Mouse (Mus musculus): Measurements from ENCODE around the gene Gfy.
"Not testable (repeated sequence)": the region's sequence is repeated elsewhere in the genome, so short reads cannot be mapped to it uniquely, and the experiment has no call there.

The Gfy gene

GRCm38 (mm10) chr7:45165701-45166100 lies 13.7 kb downstream of the Gfy start:
- no peak for DNase-seq

DNA sequence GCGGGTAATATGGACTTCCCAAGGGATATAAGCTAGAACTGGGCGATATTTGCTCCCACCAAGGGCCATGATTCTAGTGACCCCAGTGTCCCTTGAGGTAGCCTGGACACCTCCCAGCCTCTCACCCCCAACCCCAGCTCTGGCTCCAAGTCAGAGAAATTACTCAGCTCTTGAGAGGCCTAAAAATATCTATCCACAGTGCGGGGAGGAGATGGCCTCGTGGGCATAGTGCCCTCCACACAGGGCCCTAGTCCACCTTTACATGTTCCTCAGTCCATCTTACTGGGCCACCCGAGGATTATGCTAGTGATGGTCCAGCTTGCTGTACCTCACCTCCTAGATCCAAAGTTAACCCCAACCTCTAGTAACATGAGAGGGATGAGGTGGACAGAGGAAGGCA lies 14.5 kb downstream of the Gfy start:
- no peak for DNase-seq

GRCm38 (mm10) chr7:45163735-45164490 lies 15.5 kb downstream of the Gfy start, which contains the start of gene Slc17a7:
Gene Slc17a7 (plus strand): TSS chr7:45163949.
- peak; percentile 62 for DNase-seq

DNA sequence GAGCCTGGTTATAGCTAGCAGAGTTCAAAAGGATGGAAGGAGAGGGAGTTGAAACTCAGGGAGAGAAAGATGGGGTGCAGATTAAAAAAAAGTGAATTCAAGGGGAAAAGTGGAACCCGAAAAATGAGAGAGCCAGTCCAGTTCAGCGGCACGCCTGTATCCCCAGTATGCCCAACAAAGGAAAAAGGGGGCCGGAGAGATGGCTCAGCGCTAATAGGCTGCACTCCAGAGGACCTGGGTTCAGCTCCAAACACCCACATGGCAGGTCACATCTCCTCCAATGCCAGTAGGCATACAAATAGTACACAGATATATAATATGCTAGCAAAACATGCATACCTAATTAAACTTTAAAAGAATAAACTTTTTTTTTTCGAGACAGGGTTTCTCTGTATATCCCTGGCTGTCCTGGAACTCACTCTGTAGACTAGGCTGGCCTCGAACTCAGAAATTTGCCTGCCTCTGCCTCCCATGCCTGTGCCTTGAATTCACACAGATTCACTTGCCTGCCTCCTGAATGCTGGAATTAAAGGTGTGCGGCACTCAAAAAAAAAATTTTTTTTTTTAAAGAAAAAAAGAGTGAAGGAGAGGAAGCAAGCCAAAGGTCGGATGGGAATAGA lies 16.3 kb downstream of the Gfy start:
- no peak for DNase-seq

DNA sequence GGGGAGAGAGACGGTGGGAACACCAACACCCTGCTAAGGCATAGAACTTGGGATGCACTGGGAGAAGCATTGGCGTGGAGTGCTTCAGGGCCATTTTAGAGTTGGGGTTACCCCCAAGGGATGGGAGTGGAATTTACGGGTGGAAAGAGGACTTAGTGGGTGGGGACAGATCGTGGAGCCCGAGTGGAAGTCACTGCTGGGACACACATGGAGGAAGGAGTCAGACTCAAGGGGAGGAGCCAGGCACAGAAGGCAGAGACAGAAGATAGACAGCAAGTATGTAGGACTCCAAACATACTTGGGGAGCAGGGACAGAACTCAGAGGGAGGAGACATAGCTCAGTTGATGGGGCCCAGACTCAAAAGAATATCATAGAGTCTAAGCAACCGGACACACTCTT lies 16.8 kb downstream of the Gfy start:
- DNase-seq = no peak

DNA sequence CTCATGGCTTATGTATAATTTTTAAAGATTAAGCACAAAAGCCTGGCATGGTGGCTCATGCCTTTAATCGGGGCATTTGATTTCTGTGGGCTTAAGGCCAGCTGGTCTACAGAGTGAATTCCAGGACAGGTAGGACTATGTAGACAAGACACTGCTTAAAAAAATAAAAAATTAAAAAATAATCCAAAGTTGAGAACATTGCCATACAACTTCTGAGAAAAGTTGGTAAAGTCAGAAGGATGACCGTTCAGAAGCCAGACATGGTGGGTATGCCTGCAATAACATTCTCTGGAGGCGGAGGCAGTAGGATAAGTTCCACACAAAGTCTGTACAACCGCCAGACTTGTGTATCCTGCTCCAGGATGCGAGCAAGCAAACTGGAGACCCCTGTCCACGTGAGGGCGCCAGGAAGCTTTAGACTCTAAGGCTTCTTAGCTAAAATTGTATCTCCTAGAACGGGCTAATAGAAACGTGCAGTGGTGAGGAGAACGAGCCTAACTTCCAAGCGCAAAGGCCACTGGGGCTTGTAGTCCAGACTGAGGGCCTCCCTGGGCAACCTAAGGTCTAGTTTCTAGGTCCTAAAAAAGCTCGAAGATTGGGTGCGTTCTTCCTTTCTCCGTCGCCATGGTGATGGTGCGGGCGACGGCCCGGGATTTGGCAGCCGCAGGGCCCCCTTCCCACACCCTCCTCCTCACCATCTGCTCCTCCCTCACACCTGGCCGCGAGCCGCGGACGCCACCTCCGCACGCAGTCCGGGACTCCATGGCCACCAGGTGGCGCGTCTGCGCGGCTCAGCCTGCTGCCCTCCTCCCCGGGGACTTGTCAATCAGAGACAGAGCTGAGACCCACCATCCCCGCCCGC lies 17.5 kb downstream of the Gfy start:
- DNase-seq = peak; percentile 84

GRCm38 (mm10) chr7:45160866-45161265 lies 18.5 kb downstream of the Gfy start:
- no peak for DNase-seq

- no peak for DNase-seq
Observed at GRCm38 (mm10) chr7:45160316-45160800, 19.0 kb downstream of the Gfy start.

DNA sequence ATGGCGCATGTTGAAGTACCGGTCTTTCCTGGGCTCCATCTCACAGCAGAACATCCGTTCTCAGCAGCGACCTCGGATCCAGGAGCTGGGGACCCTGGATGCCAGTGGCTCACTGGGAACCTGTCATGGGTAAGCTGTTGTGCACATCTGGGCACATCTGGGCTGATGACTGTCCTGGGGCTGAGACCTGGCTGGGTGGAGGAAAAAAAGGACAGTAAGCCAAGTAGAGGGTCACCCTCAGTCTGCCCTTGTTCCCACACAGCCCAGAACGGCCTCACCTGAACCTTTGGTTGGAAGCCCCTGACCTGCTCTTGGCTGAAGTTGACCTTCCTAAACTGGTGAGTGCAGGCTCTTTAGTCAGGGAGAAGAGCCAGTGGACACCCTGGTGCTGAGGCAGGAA lies 20.4 kb downstream of the Gfy start:
- DNase-seq = no peak

DNA sequence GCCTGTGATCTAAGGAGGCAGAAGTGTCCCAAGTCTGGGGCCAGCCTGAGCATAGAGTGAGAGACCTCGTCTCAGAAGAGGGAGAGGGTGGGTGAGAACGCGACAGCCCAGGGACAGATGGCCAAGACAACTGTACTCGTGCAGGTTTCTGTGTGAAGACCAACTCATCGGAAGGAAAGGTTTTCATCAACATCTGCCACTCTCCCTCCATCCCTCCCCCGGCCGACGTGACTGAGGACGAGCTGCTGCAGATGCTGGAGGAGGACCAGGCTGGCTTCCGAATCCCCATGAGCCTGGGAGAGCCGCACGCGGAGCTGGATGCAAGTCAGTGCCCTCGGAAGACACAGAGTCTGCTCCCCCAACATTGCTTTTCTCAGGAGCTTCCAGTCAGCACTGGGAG lies 21.9 kb downstream of the Gfy start:
- DNase-seq = no peak

GRCm38 (mm10) chr7:45156206-45156605 lies 23.2 kb downstream of the Gfy start:
- no peak for DNase-seq

DNA sequence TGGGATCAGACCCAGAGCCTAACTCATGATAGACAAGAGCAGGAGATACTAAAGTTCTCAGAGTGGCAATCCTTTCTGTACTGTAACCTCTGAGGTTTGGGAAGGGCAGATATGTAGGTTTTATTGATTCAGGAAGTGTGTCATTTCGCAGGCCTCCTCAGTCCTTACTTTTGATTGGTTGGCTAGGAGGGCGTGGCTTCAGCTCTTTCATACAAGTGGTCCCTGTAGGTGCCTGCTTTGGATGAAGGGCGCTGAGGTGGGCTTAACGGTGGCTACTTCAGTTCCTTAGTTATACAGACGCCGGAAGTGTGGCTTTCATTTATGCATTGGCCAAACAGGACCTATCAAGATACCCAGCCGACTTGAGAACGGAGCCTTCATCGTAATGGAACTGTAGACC lies 23.8 kb downstream of the Gfy start:
- DNase-seq = no peak

- DNase-seq = peak; percentile 70
Observed at GRCm38 (mm10) chr7:45154993-45155514, 24.3 kb downstream of the Gfy start.

DNA sequence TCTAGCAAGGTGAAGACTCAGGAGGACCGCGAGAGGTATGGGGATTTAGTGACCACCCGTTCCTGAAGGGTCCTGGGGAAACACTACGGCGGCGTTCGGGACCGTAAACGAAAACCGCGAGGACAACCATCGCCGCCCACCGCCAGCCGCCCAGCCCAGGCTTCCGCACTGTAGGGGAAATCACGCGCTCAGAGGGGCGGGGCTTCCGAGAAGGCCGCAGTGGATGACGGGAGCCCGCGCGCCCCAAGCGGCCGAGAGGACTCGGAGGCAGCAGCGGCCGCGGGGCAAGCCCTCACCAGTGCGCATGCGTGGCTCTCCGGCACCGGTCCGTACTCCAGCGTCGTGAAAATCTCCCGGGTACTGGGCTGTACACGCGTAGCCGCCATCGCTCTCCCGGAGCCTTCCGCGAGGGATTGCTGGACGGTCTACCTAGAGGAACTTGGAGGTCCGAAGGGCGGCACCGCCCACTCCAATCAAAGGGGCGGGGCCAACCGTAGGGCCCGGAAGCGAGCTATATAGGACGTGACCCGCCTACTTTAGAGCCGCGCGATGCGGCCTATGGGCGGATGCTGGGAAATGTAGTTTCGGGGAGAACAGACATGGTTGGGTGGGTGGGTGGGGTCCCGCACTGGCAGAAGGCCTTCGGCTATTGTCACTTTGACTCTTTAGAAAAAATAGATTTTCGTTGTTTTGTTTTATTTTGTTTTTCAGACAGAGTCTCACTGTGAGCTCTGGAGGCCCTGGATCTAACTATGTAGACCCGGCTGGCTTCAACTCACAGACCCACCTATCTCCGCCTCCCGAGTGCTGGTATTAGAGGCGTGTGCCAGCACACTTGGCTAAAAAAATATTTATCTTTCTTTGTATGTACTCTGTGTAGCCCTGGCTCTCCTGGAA lies 25.0 kb downstream of the Gfy start, which contains the start of the genes Pih1d1 and Aldh16a1:
Pih1d1 (plus strand) TSS at position 208 of the 897 bp plus-strand sequence.
Aldh16a1 (minus strand) TSS at position 489 of the 897 bp plus-strand sequence.
- peak; percentile 98 for DNase-seq

GRCm38 (mm10) chr7:45153586-45153985 lies 25.8 kb downstream of the Gfy start:
- DNase-seq = no peak

- DNase-seq = not testable (repeated sequence)
Observed at GRCm38 (mm10) chr7:45153052-45153451, 26.3 kb downstream of the Gfy start.

GRCm38 (mm10) chr7:45151303-45151702 lies 28.1 kb downstream of the Gfy start:
- no peak for DNase-seq

GRCm38 (mm10) chr7:45150321-45150720 lies 29.0 kb downstream of the Gfy start:
- DNase-seq = no peak

- DNase-seq = no peak
Observed at GRCm38 (mm10) chr7:45149545-45149944, 29.8 kb downstream of the Gfy start.

DNA sequence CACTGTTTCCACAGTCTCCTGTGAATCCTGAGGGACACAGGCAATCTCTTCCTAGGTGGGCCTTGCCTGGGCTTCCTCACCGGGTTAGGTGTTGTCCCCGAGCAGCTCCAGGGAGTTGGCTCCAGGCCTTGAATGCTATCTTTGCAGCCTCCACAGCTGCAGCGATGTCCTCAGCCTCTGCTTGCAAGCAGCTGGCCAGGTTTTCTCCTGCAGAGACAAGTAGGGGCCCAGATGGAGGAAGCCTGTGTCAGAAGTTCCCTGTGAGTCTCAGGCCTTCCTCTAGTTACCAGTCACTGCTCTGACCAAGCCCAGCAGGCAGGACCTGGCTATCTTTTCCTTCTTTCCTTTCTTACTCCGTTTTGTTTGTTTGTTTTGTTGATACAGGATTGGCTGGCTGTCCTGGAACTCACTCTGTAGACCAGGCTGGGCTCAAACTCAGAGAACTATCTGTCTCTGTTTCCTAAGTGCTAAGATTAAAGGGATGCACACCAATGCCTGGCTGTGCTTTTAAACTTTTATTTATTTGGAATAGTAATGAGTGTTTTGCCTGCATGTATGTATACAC lies 30.8 kb downstream of the Gfy start:
- no peak for DNase-seq

DNA sequence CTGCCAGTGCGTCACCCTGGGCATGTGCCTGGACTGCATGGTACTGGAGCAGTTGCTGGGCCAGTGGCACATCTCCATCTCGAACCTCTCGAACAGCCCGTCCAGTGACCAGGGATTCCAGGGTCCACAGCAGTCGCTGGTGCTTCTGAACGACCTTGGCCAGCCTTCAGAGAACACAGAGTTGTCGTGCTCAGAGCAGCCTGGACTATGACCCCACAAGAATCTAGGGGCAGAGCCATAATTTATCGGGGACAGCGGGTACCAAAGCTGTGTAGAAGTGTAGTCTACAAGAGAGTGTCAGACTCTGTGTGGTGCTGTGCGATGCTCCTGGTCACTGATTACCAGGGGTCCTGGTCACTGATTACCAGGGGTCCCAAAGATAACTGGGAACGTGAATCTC lies 31.5 kb downstream of the Gfy start:
- DNase-seq = no peak

- DNase-seq = no peak
Observed at GRCm38 (mm10) chr7:45147267-45147666, 32.1 kb downstream of the Gfy start.

Data from liver (tissue).